In the genomic region with DNA sequence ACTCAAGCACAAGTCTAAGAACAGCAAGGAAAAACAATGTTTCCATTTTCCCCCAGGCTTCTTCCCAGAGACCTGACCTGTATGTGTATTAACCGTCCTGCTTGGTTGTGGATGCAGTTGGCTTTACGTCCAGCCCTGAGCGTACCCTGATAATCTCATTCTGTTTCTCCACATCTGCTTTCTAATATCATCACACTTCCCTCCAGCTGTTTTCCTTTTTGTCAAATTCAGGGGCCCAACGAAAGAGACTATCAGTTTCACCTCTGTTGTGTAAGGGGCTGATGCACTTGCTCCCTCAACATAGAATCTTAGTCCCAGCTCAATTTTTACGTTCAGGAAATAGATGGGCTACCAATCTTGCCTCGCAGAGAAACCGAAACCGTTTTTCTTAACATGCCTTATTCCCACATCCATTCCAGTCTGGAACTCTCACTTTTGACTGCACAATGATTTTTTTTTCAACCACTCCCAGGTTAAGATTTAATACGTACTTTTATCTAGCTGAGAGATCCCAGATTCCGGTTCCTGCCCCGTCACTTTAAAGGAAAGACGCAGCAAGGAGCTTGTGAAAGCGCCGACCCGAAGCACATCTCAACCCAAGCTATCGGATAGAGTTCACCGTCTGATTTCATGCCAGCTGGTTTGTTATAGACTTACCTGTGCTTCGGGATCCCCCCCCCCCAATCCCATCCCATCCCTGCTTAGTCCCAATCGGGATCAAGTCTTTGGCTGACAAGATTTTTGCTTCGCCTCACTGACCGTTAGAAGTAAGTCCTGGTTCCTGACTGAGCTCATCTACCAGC, we compare ENCODE assay signal across 8 mouse cellular contexts. TPM values are rescaled to one million over a fixed set of nuclear protein-coding genes. Genes with fewer than 3 reads are reported as not detected.
DNase-seq lines count a peak whose midpoint lies in the region; ATAC-seq and TF ChIP-seq lines count a peak whose summit lies in the region.

No protein-coding gene starts in this region.

- peak overlapping the region; percentile 86 for H3K4me3 ChIP-seq in testis, adult 2 months (ENCODE audit: control insufficient read depth, low read depth, low read length)
- peak overlapping the region; percentile 96 for H3K4me3 ChIP-seq in intestine, embryonic 16.5 days (ENCODE audit: low read length)
- H3K4me3 ChIP-seq in neural tube, embryonic 13.5 days, result peak overlapping the region; percentile 92

- H3K9me3 ChIP-seq in intestine, embryonic 16.5 days (ENCODE audit: control insufficient read depth, low read length), result no peaks in the 10 kb centered on the region
- H3K9me3 ChIP-seq in neural tube, embryonic 13.5 days, result no peaks in the 10 kb centered on the region

- no peaks in the 10 kb centered on the region for H3K36me3 ChIP-seq in testis, adult 2 months (ENCODE audit: control insufficient read depth, insufficient read depth, low read length)
- H3K36me3 ChIP-seq in intestine, embryonic 16.5 days (ENCODE audit: control insufficient read depth, insufficient read depth, low read length), result no peaks in the 10 kb centered on the region
- H3K36me3 ChIP-seq in neural tube, embryonic 13.5 days, result no peaks in the 10 kb centered on the region

- WGBS in intestine, embryonic 16.5 days, result 5% methylated on average over 21 of the region's 21 CpGs
- 12% methylated on average over 21 of the region's 21 CpGs for WGBS in neural tube, embryonic 13.5 days

- peaks cover 17% of the 10 kb centered on the region for H3K4me1 ChIP-seq in testis, adult 2 months (ENCODE audit: control insufficient read depth, insufficient read depth, low read length)
- H3K4me1 ChIP-seq in intestine, embryonic 16.5 days (ENCODE audit: control insufficient read depth, insufficient read depth, low read length), result peaks cover 27% of the 10 kb centered on the region
- H3K4me1 ChIP-seq in neural tube, embryonic 13.5 days (replicated peaks), result peaks cover 36% of the 10 kb centered on the region

- H3K27me3 ChIP-seq in testis, adult 2 months (ENCODE audit: control insufficient read depth, insufficient read depth, low read length), result no peaks in the 10 kb centered on the region
- no peaks in the 10 kb centered on the region for H3K27me3 ChIP-seq in intestine, embryonic 16.5 days (replicated peaks; ENCODE audit: control insufficient read depth, insufficient read depth, low read length)
- H3K27me3 ChIP-seq in neural tube, embryonic 13.5 days, result no peaks in the 10 kb centered on the region

- peak overlapping the region; percentile 68 for H3K27ac ChIP-seq in testis, adult 2 months (ENCODE audit: control insufficient read depth, insufficient read depth, low read depth, low read length)
- peak overlapping the region; percentile 88 for H3K27ac ChIP-seq in intestine, embryonic 16.5 days (ENCODE audit: low read length)
- H3K27ac ChIP-seq in neural tube, embryonic 13.5 days (replicated peaks), result peak overlapping the region; percentile 96; the same call in 1 of the 2 replicates

- no peak for TF ChIP-seq CTCF in testis, adult 2 months (IDR thresholded peaks at IDR 0.05; ENCODE audit: control insufficient read depth, insufficient read depth, insufficient replicate concordance, low read depth, low read length)

- ATAC-seq in intestine, embryonic 16.5 days, result no peak
- no peak for ATAC-seq in neural tube, embryonic 13.5 days (ENCODE audit: low read depth)

- peak; percentile 55 for DNase-seq in cerebellum, adult 9-10 months
- no peak for DNase-seq in cerebellum, postnatal 36 days
- no peak for DNase-seq in testis, postnatal 14 days (ENCODE audit: low spot score)
- DNase-seq in urinary bladder, postnatal 4 days (ENCODE audit: low spot score in 2 of 2), result no peak
- DNase-seq in ovary, adult 18-20 months (ENCODE audit: low spot score), result no peak

- H3K9ac ChIP-seq in intestine, embryonic 16.5 days (ENCODE audit: low read depth, low read length), result peak overlapping the region; percentile 92
- H3K9ac ChIP-seq in neural tube, embryonic 13.5 days, result peak overlapping the region; percentile 94

- no peak for TF ChIP-seq POLR2A in testis, adult 2 months (IDR thresholded peaks at IDR 0.05; ENCODE audit: control insufficient read depth, low read depth, low read length)

- peak overlapping the region; percentile 77 for H3K4me2 ChIP-seq in intestine, embryonic 16.5 days (ENCODE audit: low read depth, low read length)
- peak overlapping the region; percentile 83 for H3K4me2 ChIP-seq in neural tube, embryonic 13.5 days

RNA-seq across cellular contexts. Expression of gene Slc25a28, which starts 1.0 kb away (rescaled TPM):
- polyA plus RNA-seq in testis, adult 2 months (2012; rRNA removed), result 101 and 103 TPM in 2 replicates
- 19.5 and 20.0 TPM in 2 replicates for polyA plus RNA-seq in intestine, embryonic 16.5 days (2015; fragmentation: Nextera tagmentation; extraction: Ambion mirVana)
- polyA plus RNA-seq in neural tube, embryonic 13.5 days (2015; fragmentation: Nextera tagmentation; extraction: Ambion mirVana), result 14.0 and 15.9 TPM in 2 replicates

RNA-seq across cellular contexts. Expression of gene Entpd7, which starts 15.8 kb away (rescaled TPM):
- polyA plus RNA-seq in testis, adult 2 months (2012; rRNA removed), result 1.5 and 1.6 TPM in 2 replicates
- 27.6 and 36.9 TPM in 2 replicates for polyA plus RNA-seq in intestine, embryonic 16.5 days (2015; fragmentation: Nextera tagmentation; extraction: Ambion mirVana)
- polyA plus RNA-seq in neural tube, embryonic 13.5 days (2015; fragmentation: Nextera tagmentation; extraction: Ambion mirVana), result 8.9 and 11.3 TPM in 2 replicates
